Mouse (Mus musculus): ENCODE measurements around the gene Commd8. TPM values are rescaled to one million over a fixed set of nuclear protein-coding genes. Genes with fewer than 3 reads are reported as not detected.

Gene Commd8
- 55.6 and 68.0 TPM in 2 replicates for total RNA-seq (2023)

DNA sequence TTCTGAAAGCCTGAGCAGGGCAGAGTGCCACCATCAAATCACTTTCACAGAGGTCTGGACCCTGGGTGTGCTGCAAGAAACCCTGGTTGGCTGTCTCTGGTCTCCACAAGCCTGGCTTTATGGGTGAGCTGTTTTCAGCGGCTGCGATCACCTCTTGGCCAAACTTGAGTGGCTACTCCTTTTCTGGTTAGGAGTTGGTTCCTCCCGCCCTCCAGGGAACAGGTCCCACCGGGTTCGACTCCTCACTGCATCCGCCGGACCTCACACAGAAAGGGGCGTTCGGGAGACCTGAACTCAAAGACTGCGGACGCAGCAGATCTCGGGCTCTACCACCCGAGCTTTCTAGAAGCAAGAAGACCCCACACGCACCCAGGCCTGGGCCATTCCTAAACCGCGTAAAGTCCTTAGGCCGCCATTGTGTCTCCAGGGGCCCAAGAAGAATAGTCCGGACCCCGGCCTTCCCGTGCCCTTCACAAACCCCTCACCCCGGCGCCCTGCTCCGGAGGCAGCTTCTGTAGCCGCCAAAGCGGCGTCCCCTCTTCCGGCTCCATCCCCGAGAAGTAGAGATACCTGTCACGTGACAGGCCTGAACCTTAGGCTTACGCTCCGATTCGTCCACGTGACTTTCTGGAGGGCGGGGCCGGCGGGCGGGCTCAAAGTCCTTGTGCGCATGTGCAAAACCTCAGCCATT is at the start of gene Commd8:
Gene Commd8 (minus strand): TSS at position 596 of the 691 bp plus-strand sequence.

All from neutrophil, adult 65 days (primary cell).